Mouse (Mus musculus) Muller cell, postnatal 12 days (primary cell): ENCODE measurements around the gene Ccm2.
"Not testable (repeated sequence)": the region's sequence is repeated elsewhere in the genome, so short reads cannot be mapped to it uniquely, and the experiment has no call there.

ENCODE experiments used
- DNase-seq: peaks from one replicate; pipeline ENCODE4 v3.0.0-alpha.2; 2015; ENCODE audit errors: inconsistent ontology term

Gene Ccm2

GRCm38 (mm10) chr11:6546205-6547013 lies at the start of gene Ccm2:
Gene Ccm2, plus strand, starts transcription at chr11:6546887.
- DNase-seq = peak; percentile 99

- no peak for DNase-seq
Measured at GRCm38 (mm10) chr11:6497311-6497948, 49.3 kb upstream of the Ccm2 start.

GRCm38 (mm10) chr11:6502506-6502905 lies 44.2 kb upstream of the Ccm2 start:
- DNase-seq = no peak

- no peak for DNase-seq
Measured at GRCm38 (mm10) chr11:6504226-6504625, 42.5 kb upstream of the Ccm2 start.

GRCm38 (mm10) chr11:6504689-6505088 lies 42.0 kb upstream of the Ccm2 start:
- DNase-seq = no peak

- DNase-seq = no peak
Measured at GRCm38 (mm10) chr11:6506516-6506915, 40.2 kb upstream of the Ccm2 start.

- no peak for DNase-seq
Measured at GRCm38 (mm10) chr11:6508269-6508876, 38.3 kb upstream of the Ccm2 start.

GRCm38 (mm10) chr11:6514837-6515236 lies 31.9 kb upstream of the Ccm2 start:
- no peak for DNase-seq

- DNase-seq = no peak
Measured at GRCm38 (mm10) chr11:6519491-6520033, 27.1 kb upstream of the Ccm2 start.

GRCm38 (mm10) chr11:6520507-6521173 lies 26.0 kb upstream of the Ccm2 start, which contains the start of gene Myo1g:
Gene Myo1g, minus strand, starts transcription at chr11:6520965.
- no peak for DNase-seq

GRCm38 (mm10) chr11:6522782-6523525 lies 23.7 kb upstream of the Ccm2 start:
- DNase-seq = no peak

GRCm38 (mm10) chr11:6523662-6524088 lies 23.0 kb upstream of the Ccm2 start:
- DNase-seq = no peak

- no peak for DNase-seq
Measured at GRCm38 (mm10) chr11:6524165-6524879, 22.4 kb upstream of the Ccm2 start.

- DNase-seq = no peak
Measured at GRCm38 (mm10) chr11:6524880-6525238, 21.8 kb upstream of the Ccm2 start.

GRCm38 (mm10) chr11:6525241-6525640 lies 21.4 kb upstream of the Ccm2 start:
- no peak for DNase-seq

GRCm38 (mm10) chr11:6526526-6527255 lies 20.0 kb upstream of the Ccm2 start:
- DNase-seq = not testable (repeated sequence)

- DNase-seq = peak; percentile 16
Measured at GRCm38 (mm10) chr11:6527256-6528185, 19.2 kb upstream of the Ccm2 start.

- peak; percentile 99 for DNase-seq
Measured at GRCm38 (mm10) chr11:6528186-6529006, 18.3 kb upstream of the Ccm2 start.
